Mouse (Mus musculus) megakaryocyte, embryonic 14.5 days (primary cell): ENCODE data around the gene Csrnp3. TPM values are rescaled to one million over a fixed set of nuclear protein-coding genes. Genes with fewer than 3 reads are reported as not detected.
"Not testable (repeated sequence)": the region's sequence is repeated elsewhere in the genome, so short reads cannot be mapped to it uniquely, and the experiment has no call there.

Experiments
- H3K27me3 ChIP-seq: replicated peaks from 2 replicates; pipeline ENCODE3; 2012; ENCODE audit warnings: inconsistent platforms
- H3K36me3 ChIP-seq: replicated peaks from 2 replicates; pipeline ENCODE3; 2012; ENCODE audit warnings: low read length, inconsistent platforms, mixed read lengths
- H3K4me1 ChIP-seq: 2 replicates; pipeline ENCODE4 v1.6.1; 2012; ENCODE audit warnings: inconsistent platforms
- H3K4me3 ChIP-seq: replicated peaks from 2 replicates; pipeline ENCODE3; 2012; ENCODE audit warnings: moderate library complexity, mild to moderate bottlenecking, inconsistent platforms
- H3K9me3 ChIP-seq: 2 replicates; pipeline ENCODE4 v1.6.1; 2012; ENCODE audit warnings: inconsistent platforms
- FLI1 ChIP-seq: IDR thresholded peaks from 2 replicates; pipeline ENCODE4 v1.6.1; 2012; ENCODE audit warnings: low read length, inconsistent platforms, mixed read lengths
- GATA1 ChIP-seq: IDR thresholded peaks from 3 replicates; pipeline ENCODE4 v1.6.1; 2012; ENCODE audit warnings: mixed read lengths, low read length, inconsistent platforms, borderline replicate concordance
- polyA plus RNA-seq: library from polyadenylated mRNA; stranded (reverse); fragments of >175 nt; gene quantifications from 2 replicates; pipeline ENCODE4 v1.2.3, GENCODE M21; 2012; ENCODE audit warnings: low replicate concordance; ENCODE audit not compliant: insufficient read depth

Gene Csrnp3
- not detected in 2 replicates for polyA plus RNA-seq

- H3K27me3 ChIP-seq, result no peaks in the 10 kb centered on the region
- H3K4me1 ChIP-seq, result no peaks in the 10 kb centered on the region
- peak within 1 kb of the TSS; percentile 78 for H3K4me3 ChIP-seq
- no peaks in the 10 kb centered on the region for H3K36me3 ChIP-seq
- TF ChIP-seq GATA1 (no peak), FLI1 (no peak)
- H3K9me3 ChIP-seq, result peaks cover 3% of the 10 kb centered on the region; the same call in 1 of the 2 replicates
Observed at GRCm38 (mm10) chr2:65845551-65845950, at the start of gene Csrnp3. Csrnp3 (plus strand) TSS chr2:65845767.

- Histone ChIP-seq H3K36me3 (no peaks in the 10 kb centered on the region), H3K27me3 (peaks cover 2% of the 10 kb centered on the region), H3K4me1 (peaks cover 17% of the 10 kb centered on the region), H3K4me3 (no peak overlapping the region), H3K9me3 (peaks cover 11% of the 10 kb centered on the region)
- no peak for TF ChIP-seq FLI1
- no peak for TF ChIP-seq GATA1
Observed at GRCm38 (mm10) chr2:65801054-65801709, 44.4 kb upstream of the Csrnp3 start.

GRCm38 (mm10) chr2:65806556-65806955 is 39.0 kb upstream of the Csrnp3 start:
- no peak overlapping the region for H3K4me3 ChIP-seq
- TF ChIP-seq FLI1 (no peak), GATA1 (no peak)
- H3K4me1 ChIP-seq, result peaks cover 16% of the 10 kb centered on the region
- H3K9me3 ChIP-seq, result peaks cover 10% of the 10 kb centered on the region
- no peaks in the 10 kb centered on the region for H3K36me3 ChIP-seq
- H3K27me3 ChIP-seq, result no peaks in the 10 kb centered on the region

GRCm38 (mm10) chr2:65811203-65811602 is 34.4 kb upstream of the Csrnp3 start:
- not testable (repeated sequence) for H3K27me3 ChIP-seq, H3K4me1 ChIP-seq, H3K36me3 ChIP-seq

GRCm38 (mm10) chr2:65818080-65818796 is 27.3 kb upstream of the Csrnp3 start:
- Histone ChIP-seq H3K36me3 (no peaks in the 10 kb centered on the region), H3K9me3 (no peaks in the 10 kb centered on the region), H3K4me1 (peaks cover 4% of the 10 kb centered on the region; the same call in 1 of the 2 replicates), H3K27me3 (no peaks in the 10 kb centered on the region), H3K4me3 (peak overlapping the region; percentile 80)
- TF ChIP-seq GATA1, result no peak
- TF ChIP-seq FLI1, result no peak

More at GRCm38 (mm10) chr2:65811203-65811602, 34.4 kb upstream of the Csrnp3 start:
- not testable (repeated sequence) for H3K9me3 ChIP-seq, H3K4me3 ChIP-seq

GRCm38 (mm10) chr2:65820114-65820769 is 25.3 kb upstream of the Csrnp3 start:
- Histone ChIP-seq H3K36me3 (no peaks in the 10 kb centered on the region), H3K27me3 (no peaks in the 10 kb centered on the region), H3K9me3 (no peaks in the 10 kb centered on the region), H3K4me3 (no peak overlapping the region), H3K4me1 (peaks cover 4% of the 10 kb centered on the region; the same call in 1 of the 2 replicates)
- no peak for TF ChIP-seq GATA1
- no peak for TF ChIP-seq FLI1

- H3K4me3 ChIP-seq, result no peak overlapping the region
- H3K27me3 ChIP-seq, result no peaks in the 10 kb centered on the region
- TF ChIP-seq GATA1 (no peak), FLI1 (no peak)
- no peaks in the 10 kb centered on the region for H3K9me3 ChIP-seq
- H3K36me3 ChIP-seq, result no peaks in the 10 kb centered on the region
- no peaks in the 10 kb centered on the region for H3K4me1 ChIP-seq
Observed at GRCm38 (mm10) chr2:65826314-65826713, 19.3 kb upstream of the Csrnp3 start.

- Histone ChIP-seq H3K36me3 (no peaks in the 10 kb centered on the region), H3K4me3 (no peak overlapping the region), H3K27me3 (no peaks in the 10 kb centered on the region), H3K4me1 (no peaks in the 10 kb centered on the region), H3K9me3 (no peaks in the 10 kb centered on the region)
- TF ChIP-seq FLI1 (no peak), GATA1 (no peak)
Observed at GRCm38 (mm10) chr2:65826801-65827200, 18.8 kb upstream of the Csrnp3 start.

GRCm38 (mm10) chr2:65828699-65829098 is 16.9 kb upstream of the Csrnp3 start:
- no peaks in the 10 kb centered on the region for H3K36me3 ChIP-seq
- TF ChIP-seq GATA1, result no peak
- no peak for TF ChIP-seq FLI1
- H3K4me1 ChIP-seq, result no peaks in the 10 kb centered on the region
- H3K4me3 ChIP-seq, result no peak overlapping the region
- no peaks in the 10 kb centered on the region for H3K27me3 ChIP-seq
- H3K9me3 ChIP-seq, result no peaks in the 10 kb centered on the region
